Mouse (Mus musculus) kidney, adult 2 months (tissue): ENCODE results near the gene Atp11a. TPM values are rescaled to one million over a fixed set of nuclear protein-coding genes. Genes with fewer than 3 reads are reported as not detected.

ENCODE experiments used
- DNase-seq: peaks from one replicate; pipeline ENCODE4 v3.0.0; 2021
- H3K27ac ChIP-seq: fragments of 200-500 bp; 2 replicates; pipeline ENCODE4 v1.5.1; 2012; ENCODE audit warnings: low read depth, low read length, control low read depth, inconsistent platforms; ENCODE audit not compliant: insufficient read depth
- H3K27me3 ChIP-seq: fragments of 200-500 bp; replicated peaks from 2 replicates; pipeline ENCODE4 v1.6.1; 2012; ENCODE audit warnings: mild to moderate bottlenecking, moderate library complexity, low read length, inconsistent platforms; ENCODE audit not compliant: control insufficient read depth, insufficient read depth
- H3K36me3 ChIP-seq: fragments of 200-500 bp; 2 replicates; pipeline ENCODE4 v1.6.1; 2012; ENCODE audit warnings: mild to moderate bottlenecking, moderate library complexity, low read length, inconsistent platforms; ENCODE audit not compliant: control insufficient read depth, insufficient read depth
- H3K4me1 ChIP-seq: fragments of 200-500 bp; 2 replicates; pipeline ENCODE4 v1.6.1; 2011; ENCODE audit warnings: low read length; ENCODE audit not compliant: control insufficient read depth, insufficient read depth
- H3K4me3 ChIP-seq: fragments of 200-500 bp; 2 replicates; pipeline ENCODE4 v1.5.1; 2011; ENCODE audit warnings: mild to moderate bottlenecking, low read depth, low read length, control low read depth; ENCODE audit not compliant: insufficient read depth
- CTCF ChIP-seq: fragments of 200-500 bp; conservative IDR thresholded peaks from 2 replicates; pipeline ENCODE4 v1.5.1; 2011; ENCODE audit warnings: low read depth, mild to moderate bottlenecking, control low read depth, low read length, moderate library complexity, mixed read lengths; ENCODE audit not compliant: insufficient read depth, insufficient read length
- POLR2A ChIP-seq: fragments of 200-500 bp; IDR thresholded peaks from one replicate; pipeline ENCODE4 v1.6.1; 2011; ENCODE audit warnings: low read depth, low read length, control low read depth
- WGBS: fragments of 180-500 bp; shearing (Covaris S2); methylation state at CpG from one replicate; pipeline ENCODE4 v1.1.7; 2018; 5-methylcytosine and 5-hydroxymethylcytosine counted together
- polyA plus RNA-seq: library from polyadenylated mRNA; depleted of rRNA; stranded (reverse); fragments of >200 nt; gene quantifications from 2 replicates; pipeline ENCODE4 v1.2.3, GENCODE M21; 2012

Gene Atp11a
- polyA plus RNA-seq, 1 experiment: 176 TPM

- Histone ChIP-seq H3K27me3 (no peaks in the 10 kb centered on the region), H3K36me3 (peaks cover 2% of the 10 kb centered on the region), H3K4me3 (no peak overlapping the region), H3K27ac (no peak overlapping the region), H3K4me1 (no peaks in the 10 kb centered on the region)
- no peak for DNase-seq
- TF ChIP-seq POLR2A (no peak), CTCF (peak; percentile 46)
- WGBS: 50% methylated on average over 6 of the region's 6 CpGs
Observed at GRCm38 (mm10) chr8:12865790-12866189, 109.0 kb downstream of the Atp11a start.

DNA sequence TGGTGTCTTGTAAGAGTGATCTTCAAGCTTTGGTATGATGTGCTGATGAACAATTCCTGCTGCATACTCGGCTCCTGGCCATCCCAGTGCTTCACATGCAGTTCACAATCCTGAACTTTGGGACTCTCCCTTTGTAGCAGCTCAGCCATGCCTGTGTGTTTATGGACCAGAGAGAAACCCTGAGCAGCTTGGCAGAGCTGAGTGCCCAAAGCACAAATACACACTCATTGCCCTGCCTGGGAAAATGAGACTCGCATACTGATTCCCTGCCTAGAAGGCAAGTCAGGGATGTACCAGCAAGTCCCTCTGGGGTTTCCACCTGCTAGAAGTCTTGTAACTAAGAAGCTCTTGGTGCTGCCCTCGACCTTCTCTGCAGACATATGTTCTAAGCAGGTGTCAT is 112.8 kb downstream of the Atp11a start:
- H3K27ac ChIP-seq: no peak overlapping the region
- 56% methylated on average over 3 of the region's 3 CpGs for WGBS
- peaks cover 2% of the 10 kb centered on the region for H3K36me3 ChIP-seq
- TF ChIP-seq CTCF (no peak), POLR2A (no peak)
- peak; percentile 18 for DNase-seq
- no peaks in the 10 kb centered on the region for H3K27me3 ChIP-seq
- H3K4me1 ChIP-seq: peaks cover 6% of the 10 kb centered on the region; the same call in 1 of the 2 replicates
- no peak overlapping the region for H3K4me3 ChIP-seq

GRCm38 (mm10) chr8:12870656-12871055 is 113.8 kb downstream of the Atp11a start:
- DNase-seq: no peak
- H3K27me3 ChIP-seq: no peaks in the 10 kb centered on the region
- H3K4me1 ChIP-seq: peaks cover 9% of the 10 kb centered on the region; the same call in 1 of the 2 replicates
- TF ChIP-seq POLR2A: no peak
- no peak for TF ChIP-seq CTCF
- WGBS: 77% methylated on average over 5 of the region's 5 CpGs
- H3K27ac ChIP-seq: no peak overlapping the region
- H3K4me3 ChIP-seq: no peak overlapping the region
- no peaks in the 10 kb centered on the region for H3K36me3 ChIP-seq

DNA sequence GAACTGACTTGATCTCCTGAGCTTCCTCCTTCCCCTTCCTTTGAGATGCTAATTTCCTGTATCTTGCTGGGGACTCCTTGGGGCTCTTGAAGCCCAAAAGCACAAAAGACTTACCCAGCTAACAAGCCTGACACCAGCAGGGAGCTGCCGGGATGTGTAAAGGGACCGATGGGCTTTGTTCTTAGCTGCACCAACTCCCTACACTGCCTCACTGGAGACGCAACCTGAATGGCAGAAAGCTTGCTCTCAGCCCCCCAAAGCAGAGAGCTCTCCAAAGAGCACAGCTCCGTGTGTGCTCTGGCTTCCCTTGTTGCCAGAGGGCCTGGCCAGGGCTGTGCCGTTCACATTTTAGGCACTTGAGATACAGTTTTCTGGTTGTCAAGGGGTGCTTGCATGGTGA is 114.6 kb downstream of the Atp11a start:
- 50% methylated on average over 5 of the region's 5 CpGs for WGBS
- Histone ChIP-seq H3K4me1 (peaks cover 9% of the 10 kb centered on the region; the same call in 1 of the 2 replicates), H3K36me3 (no peaks in the 10 kb centered on the region), H3K27ac (no peak overlapping the region), H3K27me3 (no peaks in the 10 kb centered on the region), H3K4me3 (no peak overlapping the region)
- no peak for DNase-seq
- no peak for TF ChIP-seq POLR2A
- no peak for TF ChIP-seq CTCF

DNA sequence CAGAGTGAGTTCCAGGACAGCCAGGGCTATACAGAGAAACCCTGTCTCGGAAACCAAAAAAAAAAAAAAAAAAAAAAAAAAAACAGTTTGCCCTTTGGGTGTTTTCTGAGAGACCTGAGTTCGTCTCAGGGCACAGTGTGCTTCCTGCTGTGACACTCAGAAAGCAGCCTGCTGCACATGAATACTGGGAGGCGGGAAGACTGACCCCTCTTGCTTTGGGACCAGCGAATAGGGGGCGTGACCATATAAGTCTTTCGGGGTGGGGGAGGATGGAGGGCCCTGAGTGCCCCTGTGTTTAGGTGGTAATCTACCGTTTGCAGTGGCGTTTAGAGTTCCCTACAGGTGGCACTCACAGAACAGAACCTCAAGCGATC is 116.2 kb downstream of the Atp11a start:
- DNase-seq: no peak
- 10% methylated on average over 9 of the region's 9 CpGs for WGBS

DNA sequence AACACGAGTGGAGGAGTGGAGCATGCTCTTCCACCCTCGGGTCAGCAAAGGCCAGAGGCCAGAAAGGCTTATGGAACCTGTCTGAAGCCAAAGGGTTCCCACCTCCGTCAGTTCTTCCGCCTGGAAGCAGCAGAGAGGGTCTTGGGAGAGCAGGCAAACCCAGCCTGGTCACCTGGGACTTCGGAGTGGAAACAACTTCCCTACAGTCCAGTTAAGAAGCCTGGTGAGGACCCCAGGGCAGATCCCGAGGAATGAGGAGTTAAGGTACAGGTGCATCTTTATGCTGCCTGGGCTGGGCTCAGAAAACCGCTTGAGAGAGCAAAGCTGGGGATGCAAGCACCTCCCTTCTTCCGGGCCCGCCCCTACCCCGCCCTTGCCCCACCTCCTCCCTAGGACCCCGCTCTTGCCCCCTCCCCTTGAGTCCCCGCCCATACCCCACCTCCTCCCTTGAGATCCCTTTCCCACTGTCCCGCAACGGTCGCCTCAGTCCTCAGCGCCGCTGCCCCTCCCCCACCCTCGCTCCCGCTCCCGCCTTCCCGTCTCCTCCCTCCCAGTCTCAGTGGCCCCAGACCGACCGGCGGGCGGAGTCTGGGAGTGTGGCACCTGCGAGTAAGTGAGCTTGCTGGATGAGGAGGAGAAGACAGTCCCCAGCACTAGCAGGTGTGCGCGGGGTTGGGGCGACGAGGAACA is 116.7 kb downstream of the Atp11a start, which contains the start of gene Mcf2l:
TSS of gene Mcf2l (plus strand) at position 450 of the 690 bp plus-strand sequence.
- peak; percentile 83 for DNase-seq
- Histone ChIP-seq H3K36me3 (no peaks in the 10 kb centered on the region), H3K4me3 (peak within 1 kb of the TSS; percentile 56), H3K27ac (peak within 1 kb of the TSS; percentile 78), H3K27me3 (no peaks in the 10 kb centered on the region), H3K4me1 (peaks cover 9% of the 10 kb centered on the region; the same call in 1 of the 2 replicates)
- 2% methylated on average over 29 of the region's 30 CpGs for WGBS
- TF ChIP-seq CTCF: no peak
- no peak for TF ChIP-seq POLR2A

More for the DNA sequence above, 116.2 kb downstream of the Atp11a start:
- H3K36me3 ChIP-seq: no peaks in the 10 kb centered on the region
- H3K4me1 ChIP-seq: peaks cover 9% of the 10 kb centered on the region; the same call in 1 of the 2 replicates
- H3K27me3 ChIP-seq: no peaks in the 10 kb centered on the region
- TF ChIP-seq CTCF: no peak
- no peak for TF ChIP-seq POLR2A
- H3K4me3 ChIP-seq: no peak overlapping the region
- H3K27ac ChIP-seq: no peak overlapping the region

GRCm38 (mm10) chr8:12874194-12874791 is 117.5 kb downstream of the Atp11a start:
- peak overlapping the region; percentile 56 for H3K4me3 ChIP-seq
- no peaks in the 10 kb centered on the region for H3K27me3 ChIP-seq
- TF ChIP-seq CTCF (no peak), POLR2A (no peak)
- no peaks in the 10 kb centered on the region for H3K36me3 ChIP-seq
- peak; percentile 95 for DNase-seq
- peak overlapping the region; percentile 78 for H3K27ac ChIP-seq
- 15% methylated on average over 8 of the region's 8 CpGs for WGBS
- peaks cover 9% of the 10 kb centered on the region; the same call in 1 of the 2 replicates for H3K4me1 ChIP-seq
